Mouse (Mus musculus) thymus, adult 2 months (tissue): ENCODE results near the gene Gm3404. TPM values are rescaled to one million over a fixed set of nuclear protein-coding genes. Genes with fewer than 3 reads are reported as not detected.
"Not testable (repeated sequence)": the region's sequence is repeated elsewhere in the genome, so short reads cannot be mapped to it uniquely, and the experiment has no call there.

Experiments
- DNase-seq: peaks from one replicate; pipeline ENCODE4 v3.0.0; 2021
- H3K27ac ChIP-seq: fragments of 200-500 bp; 2 replicates; pipeline ENCODE4 v1.5.1; 2012; ENCODE audit warnings: low read length, control low read depth; ENCODE audit not compliant: control insufficient read depth, insufficient read depth
- H3K27me3 ChIP-seq: fragments of 200-500 bp; 2 replicates; pipeline ENCODE4 v1.6.1; 2012; ENCODE audit warnings: mild to moderate bottlenecking, low read length, moderate library complexity, mixed read lengths; ENCODE audit not compliant: control insufficient read depth, insufficient read depth
- H3K36me3 ChIP-seq: fragments of 200-500 bp; 2 replicates; pipeline ENCODE4 v1.6.1; 2012; ENCODE audit warnings: mild to moderate bottlenecking, low read length, moderate library complexity; ENCODE audit not compliant: control insufficient read depth, insufficient read depth
- H3K4me1 ChIP-seq: fragments of 200-500 bp; replicated peaks from 2 replicates; pipeline ENCODE4 v1.6.1; 2012; ENCODE audit warnings: low read length; ENCODE audit not compliant: control insufficient read depth, insufficient read depth
- H3K4me3 ChIP-seq: fragments of 200-500 bp; 2 replicates; pipeline ENCODE4 v1.5.1; 2012; ENCODE audit warnings: mild to moderate bottlenecking, low read length, control low read depth, moderate library complexity; ENCODE audit not compliant: control insufficient read depth, insufficient read depth
- WGBS: fragments of 180-500 bp; shearing (Covaris S2); methylation state at CpG from one replicate; pipeline ENCODE4 v1.1.7; 2018; 5-methylcytosine and 5-hydroxymethylcytosine counted together
- polyA plus RNA-seq: library from polyadenylated mRNA; depleted of rRNA; stranded (reverse); fragments of >200 nt; gene quantifications from 2 replicates; pipeline ENCODE4 v1.2.3, GENCODE M21; 2012; rRNA removed

Gm3404 gene
- polyA plus RNA-seq, result not detected in 2 replicates

DNA sequence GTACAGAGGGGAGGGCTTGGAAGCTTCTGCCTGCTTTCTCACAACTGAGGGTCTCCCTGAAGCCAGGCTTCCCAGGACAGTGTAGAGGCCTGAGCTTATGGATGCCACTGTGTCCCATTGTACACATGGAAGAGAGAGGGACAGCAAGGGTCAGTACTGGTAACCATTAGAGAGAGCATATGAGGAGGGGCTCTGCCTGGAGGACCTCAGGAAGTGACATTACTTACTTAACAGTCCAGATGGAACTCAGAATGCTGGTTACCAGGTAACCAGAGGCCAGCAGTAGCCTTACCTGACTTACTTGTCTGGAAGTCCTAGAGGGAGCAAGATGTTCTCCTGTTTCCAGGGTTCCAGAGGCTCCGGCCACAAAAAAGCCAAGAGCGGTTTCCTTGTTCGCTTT, at the start of gene Gm3404:
Gene Gm3404, plus strand, starts transcription at position 301 of the 400 bp plus-strand sequence.
- H3K36me3 ChIP-seq, H3K4me1 ChIP-seq, H3K4me3 ChIP-seq, H3K27ac ChIP-seq, H3K27me3 ChIP-seq, DNase-seq: not testable (repeated sequence)
- 94% methylated on average over 3 of the region's 3 CpGs for WGBS

GRCm38 (mm10) chr5:146479564-146479963, 46.0 kb upstream of the Gm3404 start:
- not testable (repeated sequence) for H3K4me1 ChIP-seq, H3K36me3 ChIP-seq, H3K27ac ChIP-seq, H3K4me3 ChIP-seq, DNase-seq, H3K27me3 ChIP-seq
- 11% methylated on average over 4 of the region's 4 CpGs for WGBS

DNA sequence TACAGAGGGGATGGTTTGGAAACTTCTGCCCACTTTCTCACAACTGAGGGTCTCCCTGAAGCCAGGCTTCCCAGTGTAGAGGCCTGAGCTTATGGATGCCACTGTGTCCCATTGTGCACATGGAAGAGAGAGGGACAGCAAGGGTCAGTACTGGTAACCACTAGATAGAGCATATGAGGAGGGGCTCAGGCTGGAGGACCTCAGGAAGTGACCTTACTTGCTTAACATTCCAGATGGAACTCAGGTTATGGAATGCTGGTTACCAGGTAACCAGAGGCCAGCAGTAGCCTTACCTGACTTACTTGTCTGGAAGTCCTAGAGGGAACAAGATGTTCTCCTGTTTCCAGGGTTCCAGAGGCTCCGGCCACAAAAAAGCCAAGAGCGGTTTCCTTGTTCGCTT, 43.9 kb upstream of the Gm3404 start, which contains the start of gene Gm6408:
Gene Gm6408, plus strand, starts transcription at position 301 of the 400 bp plus-strand sequence.
- not testable (repeated sequence) for DNase-seq, H3K4me1 ChIP-seq, H3K27me3 ChIP-seq, H3K36me3 ChIP-seq, H3K4me3 ChIP-seq, H3K27ac ChIP-seq
- 98% methylated on average over 3 of the region's 3 CpGs for WGBS

- not testable (repeated sequence) for H3K36me3 ChIP-seq, H3K27me3 ChIP-seq, H3K4me3 ChIP-seq, H3K4me1 ChIP-seq, H3K27ac ChIP-seq
- 17% methylated on average over 3 of the region's 4 CpGs for WGBS
- peak; percentile 19 for DNase-seq
Measured at GRCm38 (mm10) chr5:146488959-146489358, 36.6 kb upstream of the Gm3404 start.

- not testable (repeated sequence) for H3K36me3 ChIP-seq, H3K4me1 ChIP-seq, DNase-seq, H3K27me3 ChIP-seq, H3K4me3 ChIP-seq, H3K27ac ChIP-seq
- no CpG with 5 or more reads among the region's 5 CpGs for WGBS
Measured at GRCm38 (mm10) chr5:146491063-146491462, 34.5 kb upstream of the Gm3404 start, which contains the start of gene Gm6370. Gene Gm6370, plus strand, starts transcription at chr5:146491363.

GRCm38 (mm10) chr5:146502099-146502498, 23.5 kb upstream of the Gm3404 start, which contains the start of gene 4930449I24Rik:
Gene 4930449I24Rik, plus strand, starts transcription at chr5:146502399.
- not testable (repeated sequence) for H3K27ac ChIP-seq, H3K4me3 ChIP-seq, DNase-seq, H3K4me1 ChIP-seq, H3K36me3 ChIP-seq, H3K27me3 ChIP-seq
- WGBS, result no CpG with 5 or more reads among the region's 5 CpGs

DNA sequence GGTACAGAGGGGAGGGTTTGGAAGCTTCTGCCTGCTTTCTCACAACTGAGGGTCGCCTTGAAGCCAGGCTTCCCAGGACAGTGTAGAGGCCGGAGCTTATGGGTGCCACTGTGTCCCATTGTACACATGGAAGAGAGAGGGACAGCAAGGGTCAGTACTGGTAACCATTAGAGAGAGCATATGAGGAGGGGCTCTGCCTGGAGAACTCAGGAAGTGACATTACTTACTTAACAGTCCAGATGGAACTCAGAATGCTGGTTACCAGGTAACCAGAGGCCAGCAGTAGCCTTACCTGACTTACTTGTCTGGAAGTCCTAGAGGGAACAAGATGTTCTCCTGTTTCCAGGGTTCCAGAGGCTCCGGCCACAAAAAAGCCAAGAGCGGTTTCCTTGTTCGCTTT, 11.8 kb upstream of the Gm3404 start, which contains the start of gene Gm3402:
Gene Gm3402, plus strand, starts transcription at position 301 of the 400 bp plus-strand sequence.
- H3K4me1 ChIP-seq, H3K27ac ChIP-seq, DNase-seq, H3K36me3 ChIP-seq, H3K4me3 ChIP-seq, H3K27me3 ChIP-seq: not testable (repeated sequence)
- 93% methylated on average over 2 of the region's 5 CpGs for WGBS

DNA sequence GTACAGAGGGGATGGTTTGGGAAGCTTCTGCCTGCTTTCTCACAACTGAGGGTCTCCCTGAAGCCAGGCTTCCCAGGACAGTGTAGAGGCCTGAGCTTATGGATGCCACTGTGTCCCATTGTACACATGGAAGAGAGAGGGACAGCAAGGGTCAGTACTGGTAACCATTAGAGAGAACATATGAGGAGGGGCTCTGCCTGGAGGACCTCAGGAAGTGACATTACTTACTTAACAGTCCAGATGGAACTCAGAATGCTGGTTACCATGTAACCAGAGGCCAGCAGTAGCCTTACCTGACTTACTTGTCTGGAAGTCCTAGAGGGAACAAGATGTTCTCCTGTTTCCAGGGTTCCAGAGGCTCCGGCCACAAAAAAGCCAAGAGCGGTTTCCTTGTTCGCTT, 11.7 kb downstream of the Gm3404 start, which contains the start of gene Gm3409:
Gene Gm3409, plus strand, starts transcription at position 301 of the 400 bp plus-strand sequence.
- H3K36me3 ChIP-seq, DNase-seq, H3K4me1 ChIP-seq, H3K4me3 ChIP-seq, H3K27ac ChIP-seq, H3K27me3 ChIP-seq: not testable (repeated sequence)
- WGBS, result 92% methylated on average over 2 of the region's 3 CpGs

GRCm38 (mm10) chr5:146555836-146556235, 30.2 kb downstream of the Gm3404 start, which contains the start of gene Gm3415:
Gene Gm3415, plus strand, starts transcription at chr5:146556136.
- DNase-seq, H3K36me3 ChIP-seq, H3K27ac ChIP-seq, H3K27me3 ChIP-seq, H3K4me3 ChIP-seq, H3K4me1 ChIP-seq: not testable (repeated sequence)
- WGBS, result no CpG with 5 or more reads among the region's 3 CpGs
